Mouse (Mus musculus) MEL (cell line): ENCODE data around the gene Cep41. TPM values are rescaled to one million over a fixed set of nuclear protein-coding genes. Genes with fewer than 3 reads are reported as not detected.

Source experiments
- DNase-seq: peaks from one replicate; pipeline ENCODE4 v3.0.0; 2011; ENCODE audit warnings: low read depth, low spot score
- H3K27ac ChIP-seq: 2 replicates; pipeline ENCODE4 v1.5.1; 2012; ENCODE audit warnings: low read depth, mild to moderate bottlenecking, control low read depth, low read length, moderate library complexity; ENCODE audit not compliant: control insufficient read depth
- H3K27me3 ChIP-seq, 2 experiments: fragments of 150-350 bp in 1 of 2; sonication (generic) in 1 of 2; 2 replicates each; pipeline ENCODE4 v1.6.1; 2012; ENCODE audit warnings: low read length in 2 of 2, mild to moderate bottlenecking in 2 of 2, improper control_type of control experiment in 1 of 2, moderate library complexity in 1 of 2; ENCODE audit not compliant: insufficient read depth in 2 of 2, control insufficient read depth in 1 of 2
- H3K36me3 ChIP-seq, 2 experiments: 2 replicates each; pipeline ENCODE4 v1.6.1; 2012 to 2014; ENCODE audit warnings: low read length in 2 of 2, improper control_type of control experiment in 1 of 2, inconsistent platforms in 1 of 2, mild to moderate bottlenecking in 1 of 2; ENCODE audit not compliant: insufficient read depth in 2 of 2, control insufficient read depth in 1 of 2
- H3K4me1 ChIP-seq, 2 experiments: fragments of 150-350 bp in 1 of 2; sonication (generic) in 1 of 2; 2 replicates each; pipeline ENCODE4 v1.6.1; 2012; ENCODE audit warnings: low read length in 2 of 2, improper control_type of control experiment in 1 of 2, mild to moderate bottlenecking in 1 of 2; ENCODE audit not compliant: insufficient read depth in 2 of 2, control insufficient read depth in 1 of 2
- H3K4me3 ChIP-seq, 2 experiments: fragments of 150-350 bp in 1 of 2; sonication (generic) in 1 of 2; 2 replicates each; pipeline ENCODE4 v1.5.1; 2012; ENCODE audit warnings: low read depth in 2 of 2, low read length in 2 of 2, mild to moderate bottlenecking in 2 of 2, moderate library complexity in 2 of 2, control low read depth in 1 of 2, improper control_type of control experiment in 1 of 2; ENCODE audit not compliant: control insufficient read depth in 1 of 2, insufficient read depth in 1 of 2
- H3K79me2 ChIP-seq: 2 replicates; pipeline ENCODE4 v1.6.1; 2012; ENCODE audit warnings: mild to moderate bottlenecking, low read length, moderate library complexity; ENCODE audit not compliant: control insufficient read depth, poor library complexity, insufficient read depth
- H3K9ac ChIP-seq: 2 replicates; pipeline ENCODE4 v1.6.1; 2012; ENCODE audit warnings: low read depth, mild to moderate bottlenecking, control low read depth, low read length, moderate library complexity; ENCODE audit not compliant: control insufficient read depth, poor library complexity, severe bottlenecking
- H3K9me3 ChIP-seq: fragments of 150-350 bp; sonication (generic); replicated peaks from 2 replicates; pipeline ENCODE4 v1.6.1; 2012; ENCODE audit warnings: mild to moderate bottlenecking, low read length, improper control_type of control experiment, moderate library complexity; ENCODE audit not compliant: insufficient read depth
- BHLHE40 ChIP-seq: IDR thresholded peaks from 2 replicates; pipeline ENCODE4 v1.6.1; 2012; ENCODE audit warnings: low read depth, mild to moderate bottlenecking, inconsistent platforms, low read length, improper control_type of control experiment, borderline replicate concordance
- CHD1 ChIP-seq: IDR thresholded peaks from 2 replicates; pipeline ENCODE4 v1.6.1; 2012; ENCODE audit warnings: low read depth, mild to moderate bottlenecking, inconsistent platforms, low read length, improper control_type of control experiment
- CHD2 ChIP-seq: IDR thresholded peaks from 2 replicates; pipeline ENCODE4 v1.6.1; 2011; ENCODE audit warnings: low read length, improper control_type of control experiment
- CTCF ChIP-seq, 3 experiments: IDR thresholded peaks in 2 of 3; conservative IDR thresholded peaks in 1 of 3; 2 replicates each; pipeline ENCODE4 v1.5.1; 2011 to 2012; ENCODE audit warnings: low read length in 3 of 3, low read depth in 2 of 3, mild to moderate bottlenecking in 2 of 3, improper control_type of control experiment in 1 of 3, inconsistent platforms in 1 of 3, mixed read lengths in 1 of 3, moderate library complexity in 1 of 3; ENCODE audit not compliant: control insufficient read depth in 1 of 3, insufficient read depth in 1 of 3, poor library complexity in 1 of 3, severe bottlenecking in 1 of 3
- E2F4 ChIP-seq: IDR thresholded peaks from 2 replicates; pipeline ENCODE4 v1.6.1; 2011; ENCODE audit warnings: low read depth, low read length, improper control_type of control experiment, borderline replicate concordance
- ELF1 ChIP-seq: IDR thresholded peaks from 2 replicates; pipeline ENCODE4 v1.6.1; 2014; ENCODE audit warnings: low read depth, mild to moderate bottlenecking, inconsistent platforms, low read length, improper control_type of control experiment, moderate library complexity
- EP300 ChIP-seq, 2 experiments: IDR thresholded peaks; 2 replicates each; pipeline ENCODE4 v1.6.1; 2011; ENCODE audit warnings: improper control_type of control experiment in 2 of 2, low read length in 2 of 2, low read depth in 1 of 2, mild to moderate bottlenecking in 1 of 2
- ETS1 ChIP-seq: IDR thresholded peaks from 2 replicates; pipeline ENCODE4 v1.6.1; 2012; ENCODE audit warnings: low read depth, mild to moderate bottlenecking, inconsistent platforms, low read length, improper control_type of control experiment, moderate library complexity
- GABPA ChIP-seq: IDR thresholded peaks from 2 replicates; pipeline ENCODE4 v1.6.1; 2012; ENCODE audit warnings: low read depth, mild to moderate bottlenecking, inconsistent platforms, low read length, improper control_type of control experiment, moderate library complexity
- GATA1 ChIP-seq: IDR thresholded peaks from 2 replicates; pipeline ENCODE4 v1.6.1; 2011; ENCODE audit warnings: low read depth, low read length, improper control_type of control experiment
- HCFC1 ChIP-seq: IDR thresholded peaks from 2 replicates; pipeline ENCODE4 v1.6.1; 2012; ENCODE audit warnings: low read depth, mild to moderate bottlenecking, inconsistent platforms, low read length, improper control_type of control experiment, moderate library complexity
- JUND ChIP-seq: IDR thresholded peaks from 2 replicates; pipeline ENCODE4 v1.6.1; 2011; ENCODE audit warnings: low read depth, mild to moderate bottlenecking, improper control_type of control experiment, low read length
- KAT2A ChIP-seq: conservative IDR thresholded peaks from 2 replicates; pipeline ENCODE4 v1.6.1; 2012; ENCODE audit warnings: low read depth, low read length, improper control_type of control experiment, inconsistent platforms
- MAFK ChIP-seq: IDR thresholded peaks from 2 replicates; pipeline ENCODE4 v1.6.1; 2011; ENCODE audit warnings: low read depth, mild to moderate bottlenecking, low read length, improper control_type of control experiment, borderline replicate concordance
- MAX ChIP-seq: IDR thresholded peaks from 2 replicates; pipeline ENCODE4 v1.6.1; 2011; ENCODE audit warnings: low read length, improper control_type of control experiment
- MAZ ChIP-seq: IDR thresholded peaks from 2 replicates; pipeline ENCODE4 v1.6.1; 2012; ENCODE audit warnings: low read depth, mild to moderate bottlenecking, inconsistent platforms, low read length, improper control_type of control experiment
- MEF2A ChIP-seq: IDR thresholded peaks from 2 replicates; pipeline ENCODE4 v1.6.1; 2014; ENCODE audit warnings: low read depth, mild to moderate bottlenecking, inconsistent platforms, low read length, improper control_type of control experiment; ENCODE audit not compliant: poor library complexity, insufficient replicate concordance, severe bottlenecking; ENCODE audit errors: extremely low read depth
- MXI1 ChIP-seq: IDR thresholded peaks from 2 replicates; pipeline ENCODE4 v1.6.1; 2011; ENCODE audit warnings: mild to moderate bottlenecking, low read depth, low read length, improper control_type of control experiment
- MYB ChIP-seq: IDR thresholded peaks from 2 replicates; pipeline ENCODE4 v1.6.1; 2011; ENCODE audit warnings: mild to moderate bottlenecking, low read depth, low read length, improper control_type of control experiment
- MYC ChIP-seq: IDR thresholded peaks from 2 replicates; pipeline ENCODE4 v1.6.1; 2011; ENCODE audit warnings: low read depth, mild to moderate bottlenecking, low read length, improper control_type of control experiment, moderate library complexity
- NELFE ChIP-seq: IDR thresholded peaks from 2 replicates; pipeline ENCODE4 v1.6.1; 2011; ENCODE audit warnings: low read depth, low read length, improper control_type of control experiment
- NRF1 ChIP-seq: IDR thresholded peaks from 2 replicates; pipeline ENCODE4 v1.6.1; 2014; ENCODE audit warnings: low read depth, mild to moderate bottlenecking, inconsistent platforms, low read length, improper control_type of control experiment, moderate library complexity; ENCODE audit not compliant: poor library complexity, insufficient read depth, severe bottlenecking
- POLR2A ChIP-seq, 2 experiments: IDR thresholded peaks; 2 replicates each; pipeline ENCODE4 v1.6.1; 2011 to 2012; ENCODE audit warnings: low read length in 2 of 2, mild to moderate bottlenecking in 2 of 2, control low read depth in 1 of 2, improper control_type of control experiment in 1 of 2, low read depth in 1 of 2, moderate library complexity in 1 of 2; ENCODE audit not compliant: control insufficient read depth in 1 of 2, insufficient read depth in 1 of 2, poor library complexity in 1 of 2
- POLR2AphosphoS2 ChIP-seq: IDR thresholded peaks from 2 replicates; pipeline ENCODE4 v1.6.1; 2011; ENCODE audit warnings: low read length, improper control_type of control experiment
- POLR2AphosphoS5 ChIP-seq: IDR thresholded peaks from 2 replicates; pipeline ENCODE4 v1.6.1; 2012; ENCODE audit warnings: low read depth, borderline replicate concordance, mild to moderate bottlenecking, inconsistent platforms, low read length, moderate library complexity, mixed read lengths
- RAD21 ChIP-seq: IDR thresholded peaks from 2 replicates; pipeline ENCODE4 v1.6.1; 2011; ENCODE audit warnings: mild to moderate bottlenecking, low read depth, low read length, improper control_type of control experiment
- RCOR1 ChIP-seq: IDR thresholded peaks from 2 replicates; pipeline ENCODE4 v1.6.1; 2012; ENCODE audit warnings: low read depth, mild to moderate bottlenecking, inconsistent platforms, low read length, improper control_type of control experiment
- SIN3A ChIP-seq: IDR thresholded peaks from 2 replicates; pipeline ENCODE4 v1.6.1; 2012; ENCODE audit warnings: low read length, improper control_type of control experiment, inconsistent platforms
- TAL1 ChIP-seq: IDR thresholded peaks from 2 replicates; pipeline ENCODE4 v1.6.1; 2012; ENCODE audit warnings: mild to moderate bottlenecking, inconsistent platforms, low read length, moderate library complexity, mixed read lengths
- TBP ChIP-seq: IDR thresholded peaks from 2 replicates; pipeline ENCODE4 v1.8.0; 2011; ENCODE audit warnings: low read depth, low read length, improper control_type of control experiment
- TCF12 ChIP-seq: IDR thresholded peaks from 2 replicates; pipeline ENCODE4 v1.6.1; 2014; ENCODE audit warnings: low read depth, mild to moderate bottlenecking, inconsistent platforms, low read length, improper control_type of control experiment, moderate library complexity
- UBTF ChIP-seq: IDR thresholded peaks from 2 replicates; pipeline ENCODE4 v1.6.1; 2012; ENCODE audit warnings: low read depth, mild to moderate bottlenecking, inconsistent platforms, low read length, improper control_type of control experiment, moderate library complexity, borderline replicate concordance; ENCODE audit not compliant: insufficient read depth
- USF1 ChIP-seq: IDR thresholded peaks from 2 replicates; pipeline ENCODE4 v1.6.1; 2014; ENCODE audit warnings: low read depth, mild to moderate bottlenecking, inconsistent platforms, low read length, improper control_type of control experiment, moderate library complexity
- USF2 ChIP-seq, 2 experiments: IDR thresholded peaks; 2 replicates each; pipeline ENCODE4 v1.6.1; 2011 to 2012; ENCODE audit warnings: improper control_type of control experiment in 2 of 2, low read length in 2 of 2, borderline replicate concordance in 1 of 2, inconsistent platforms in 1 of 2, low read depth in 1 of 2, mild to moderate bottlenecking in 1 of 2; ENCODE audit not compliant: insufficient read depth in 1 of 2
- ZC3H11A ChIP-seq: IDR thresholded peaks from 2 replicates; pipeline ENCODE4 v1.6.1; 2012; ENCODE audit warnings: low read depth, mild to moderate bottlenecking, inconsistent platforms, low read length, improper control_type of control experiment
- ZKSCAN1 ChIP-seq: IDR thresholded peaks from 2 replicates; pipeline ENCODE4 v1.6.1; 2012; ENCODE audit warnings: low read depth, mild to moderate bottlenecking, inconsistent platforms, low read length, improper control_type of control experiment, moderate library complexity
- ZMIZ1 ChIP-seq: IDR thresholded peaks from 2 replicates; pipeline ENCODE4 v1.6.1; 2012; ENCODE audit warnings: low read depth, mild to moderate bottlenecking, inconsistent platforms, low read length, improper control_type of control experiment, moderate library complexity
- ZNF384 ChIP-seq: IDR thresholded peaks from 2 replicates; pipeline ENCODE4 v1.6.1; 2012; ENCODE audit warnings: low read depth, mild to moderate bottlenecking, inconsistent platforms, low read length, improper control_type of control experiment
- polyA plus RNA-seq, 2 experiments: library from polyadenylated mRNA; stranded (reverse) in 1 of 2; unstranded in 1 of 2; fragments of >175 nt in 1 of 2; fragments of >200 nt in 1 of 2; gene quantifications; 2 replicates each; pipeline versions ENCODE4 v1.2.1 to v1.2.4; 2012; ENCODE audit warnings: low replicate concordance in 2 of 2, low read depth in 1 of 2; ENCODE audit not compliant: insufficient read length in 2 of 2, insufficient read depth in 1 of 2, missing spikeins in 1 of 2
- total RNA-seq: library from RNA; depleted of rRNA; stranded (reverse); fragments of 300-350 nt; gene quantifications from 2 replicates; pipeline ENCODE4 v1.2.3, GENCODE M21; 2012

Cep41 gene
- total and polyA plus RNA-seq, 3 experiments: 9.8 to 12.0 TPM; not detected in 1

- H3K4me1 ChIP-seq: peaks cover 12 to 26% of the 10 kb centered on the region in 2 experiments
- H3K27me3 ChIP-seq: no peaks in the 10 kb centered on the region
- peak; percentile 54 for DNase-seq
- peak overlapping the region; percentile 49 for H3K27ac ChIP-seq
- no peaks in the 10 kb centered on the region for H3K79me2 ChIP-seq
- peak overlapping the region in 1 of 2 experiments; percentile 15; a peak in 2 of 4 replicates for H3K4me3 ChIP-seq
- H3K9ac ChIP-seq: no peak overlapping the region
- H3K9me3 ChIP-seq: no peaks in the 10 kb centered on the region
- peaks cover 0 to 26% of the 10 kb centered on the region in 2 experiments; a peak in 2 of 4 replicates for H3K36me3 ChIP-seq
- no peak for TF ChIP-seq POLR2A (IDR thresholded peaks at IDR 0.05; ENCODE audit: control insufficient read depth in 1 of 2, insufficient read depth in 1 of 2, low read depth in 1 of 2, low read length in 2 of 2, poor library complexity in 1 of 2)
- no peak for TF ChIP-seq E2F4
- no peak for TF ChIP-seq SIN3A
- TF ChIP-seq ZKSCAN1: no peak
- TF ChIP-seq KAT2A: no peak
- no peak for TF ChIP-seq ELF1
- no peak for TF ChIP-seq MYC
- no peak for TF ChIP-seq CHD1
- TF ChIP-seq ZNF384: peak; percentile 80
- no peak for TF ChIP-seq GABPA
- TF ChIP-seq MYB: no peak
- TF ChIP-seq JUND: no peak
- no peak for TF ChIP-seq UBTF
- TF ChIP-seq GATA1: peak; percentile 64
- TF ChIP-seq TAL1: peak; percentile 72
- TF ChIP-seq CHD2: no peak
- TF ChIP-seq MXI1: no peak; the same call in 1 of the 2 replicates
- TF ChIP-seq RAD21: no peak
- TF ChIP-seq MEF2A: no peak
- TF ChIP-seq POLR2AphosphoS5: no peak
- no peak for TF ChIP-seq MAX
- no peak for TF ChIP-seq NELFE
- TF ChIP-seq RCOR1: peak; percentile 63
- no peak for TF ChIP-seq USF2 (IDR thresholded peaks at IDR 0.05; ENCODE audit: borderline replicate concordance in 1 of 2, insufficient read depth in 1 of 2, low read depth in 1 of 2, low read length in 2 of 2)
- peak; percentile 63; the same call in 1 of the 2 replicates for TF ChIP-seq TCF12
- TF ChIP-seq ZC3H11A: no peak
- peak; percentile 60 for TF ChIP-seq ETS1
- TF ChIP-seq TBP: no peak
- TF ChIP-seq MAFK: no peak
- no peak for TF ChIP-seq USF1
- TF ChIP-seq HCFC1: no peak
- TF ChIP-seq BHLHE40: peak; percentile 57; the same call in 1 of the 2 replicates
- no peak for TF ChIP-seq MAZ
- no peak for TF ChIP-seq ZMIZ1
- no peak for TF ChIP-seq CTCF (IDR thresholded peaks at IDR 0.05 in 2 of 3, conservative IDR thresholded peaks at IDR 0.05 in 1 of 3; ENCODE audit: control insufficient read depth in 1 of 3, insufficient read depth in 1 of 3, low read depth in 2 of 3, low read length in 3 of 3, poor library complexity in 1 of 3, severe bottlenecking in 1 of 3)
- TF ChIP-seq EP300 (IDR thresholded peaks at IDR 0.05; ENCODE audit: low read depth in 1 of 2, low read length in 2 of 2): peak; percentile 46 to 68; a peak in 3 of 4 replicates
- TF ChIP-seq NRF1: no peak
- TF ChIP-seq POLR2AphosphoS2: no peak
Observed at GRCm38 (mm10) chr6:30713455-30713854, 19.9 kb upstream of the Cep41 start.
